Mouse (Mus musculus) kidney, embryonic 14.5 days (tissue): ENCODE results near the gene Pbp2. TPM values are rescaled to one million over a fixed set of nuclear protein-coding genes. Genes with fewer than 3 reads are reported as not detected.

ENCODE experiments used
- ATAC-seq: fragments of 200-750 bp; cut with Nextera tagmentation; 2 replicates; pipeline ENCODE4 v1.8.0; 2017; ENCODE audit warnings: moderate number of reproducible peaks, mild to moderate bottlenecking, moderate TSS enrichment, moderate library complexity; ENCODE audit not compliant: low FRiP score, low TSS enrichment
- H3K27ac ChIP-seq: fragments of 300-500 bp; sonication (generic); 2 replicates; pipeline ENCODE4 v1.5.1; 2014; ENCODE audit warnings: low read depth, mild to moderate bottlenecking, low read length, moderate library complexity, mixed read lengths
- H3K27me3 ChIP-seq: fragments of 300-500 bp; sonication (generic); 2 replicates; pipeline ENCODE4 v1.6.1; 2014; ENCODE audit warnings: mild to moderate bottlenecking, low read length; ENCODE audit not compliant: control insufficient read depth, insufficient read depth
- H3K36me3 ChIP-seq: fragments of 300-500 bp; sonication (generic); 2 replicates; pipeline ENCODE4 v1.6.1; 2014; ENCODE audit warnings: low read length, mixed read lengths; ENCODE audit not compliant: control insufficient read depth, insufficient read depth
- H3K4me1 ChIP-seq: fragments of 300-500 bp; sonication (generic); 2 replicates; pipeline ENCODE4 v1.6.1; 2014; ENCODE audit warnings: low read length, mixed read lengths; ENCODE audit not compliant: control insufficient read depth, insufficient read depth
- H3K4me2 ChIP-seq: fragments of 300-500 bp; sonication (generic); replicated peaks from 2 replicates; pipeline ENCODE4 v1.6.1; 2014; ENCODE audit warnings: low read depth, mild to moderate bottlenecking, low read length
- H3K4me3 ChIP-seq: fragments of 300-500 bp; sonication (generic); 2 replicates; pipeline ENCODE4 v1.5.1; 2014; ENCODE audit warnings: mild to moderate bottlenecking, low read length
- H3K9ac ChIP-seq: fragments of 300-500 bp; sonication (generic); 2 replicates; pipeline ENCODE4 v1.6.1; 2014; ENCODE audit warnings: low read depth, mild to moderate bottlenecking, low read length, moderate library complexity
- H3K9me3 ChIP-seq: fragments of 300-500 bp; sonication (generic); 2 replicates; pipeline ENCODE4 v1.6.1; 2016; ENCODE audit warnings: low read length; ENCODE audit not compliant: control insufficient read depth
- WGBS: fragments of 180-500 bp; shearing (Covaris S2); extraction: QIAGEN DNeasy Blood & Tissue Kit; methylation state at CpG from one replicate; pipeline ENCODE4 v1.1.7; 2014; 5-methylcytosine and 5-hydroxymethylcytosine counted together
- polyA plus RNA-seq: library from polyadenylated mRNA; unstranded; fragments of >200 nt; fragmentation: Nextera tagmentation; extraction: Ambion mirVana; gene quantifications from 2 replicates; pipeline ENCODE4 v1.2.1, GENCODE M21; 2014

The Pbp2 gene
- polyA plus RNA-seq, 1 experiment from 2014 or later = 0.50 TPM

- Histone ChIP-seq H3K9ac (no peak overlapping the region), H3K4me1 (peaks cover 9% of the 10 kb centered on the region; the same call in 1 of the 2 replicates), H3K27ac (no peak overlapping the region), H3K9me3 (no peaks in the 10 kb centered on the region), H3K4me3 (no peak overlapping the region), H3K27me3 (no peaks in the 10 kb centered on the region), H3K4me2 (no peak overlapping the region), H3K36me3 (no peaks in the 10 kb centered on the region)
- ATAC-seq = no peak
- 73% methylated on average over 2 of the region's 2 CpGs for WGBS
These were observed 38.4 kb downstream of the Pbp2 start for GRCm38 (mm10) chr6:135271761-135272160.

- H3K27me3 ChIP-seq = no peaks in the 10 kb centered on the region
- H3K27ac ChIP-seq = no peak overlapping the region
These were observed 40.6 kb downstream of the Pbp2 start for GRCm38 (mm10) chr6:135269626-135270025.

GRCm38 (mm10) chr6:135268392-135268791 is 41.8 kb downstream of the Pbp2 start:
- H3K9ac ChIP-seq = no peak overlapping the region
- no peak overlapping the region for H3K4me3 ChIP-seq

More at GRCm38 (mm10) chr6:135269626-135270025, 40.6 kb downstream of the Pbp2 start:
- Histone ChIP-seq H3K4me2 (no peak overlapping the region), H3K4me3 (no peak overlapping the region), H3K36me3 (no peaks in the 10 kb centered on the region), H3K9ac (no peak overlapping the region), H3K4me1 (peaks cover 9% of the 10 kb centered on the region; the same call in 1 of the 2 replicates), H3K9me3 (no peaks in the 10 kb centered on the region)
- ATAC-seq = no peak
- WGBS = 33% methylated on average over 6 of the region's 6 CpGs

GRCm38 (mm10) chr6:135267221-135267620 is 43.0 kb downstream of the Pbp2 start:
- Histone ChIP-seq H3K27ac (no peak overlapping the region), H3K4me3 (no peak overlapping the region), H3K9me3 (no peaks in the 10 kb centered on the region), H3K4me2 (no peak overlapping the region), H3K4me1 (peaks cover 8% of the 10 kb centered on the region; the same call in 1 of the 2 replicates), H3K36me3 (no peaks in the 10 kb centered on the region), H3K27me3 (no peaks in the 10 kb centered on the region), H3K9ac (no peak overlapping the region)
- WGBS = 78% methylated on average over 3 of the region's 3 CpGs
- ATAC-seq = no peak

More at GRCm38 (mm10) chr6:135268392-135268791, 41.8 kb downstream of the Pbp2 start:
- peaks cover 9% of the 10 kb centered on the region; the same call in 1 of the 2 replicates for H3K4me1 ChIP-seq
- no peak for ATAC-seq
- no peaks in the 10 kb centered on the region for H3K36me3 ChIP-seq
- H3K27me3 ChIP-seq = no peaks in the 10 kb centered on the region
- no peak overlapping the region for H3K4me2 ChIP-seq
- no peak overlapping the region for H3K27ac ChIP-seq
- no peaks in the 10 kb centered on the region for H3K9me3 ChIP-seq

DNA sequence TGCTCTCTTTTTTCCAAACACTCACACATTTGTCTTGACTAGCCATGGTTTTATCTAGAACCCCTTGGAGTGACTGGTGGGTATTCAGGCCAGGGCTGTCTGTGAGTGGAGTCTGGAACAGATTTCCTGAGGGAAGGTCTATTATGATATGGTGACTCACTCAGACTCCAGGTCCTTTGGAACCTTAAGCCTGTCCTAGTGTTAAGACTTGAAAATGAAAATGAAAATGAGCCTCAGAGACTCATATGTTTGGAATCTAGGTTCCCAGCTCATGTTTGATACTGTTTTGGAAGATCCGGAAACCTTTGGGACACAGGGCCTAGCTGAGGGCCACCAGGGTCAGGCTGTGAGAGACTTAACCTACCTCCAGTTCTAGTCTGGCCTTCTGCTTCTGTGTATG is 44.1 kb downstream of the Pbp2 start:
- H3K4me1 ChIP-seq = 0 out of 2 replicates have a peak, but pooled peaks cover 4% of the 10 kb centered on the region
- no peak for ATAC-seq
- H3K27ac ChIP-seq = no peak overlapping the region
- no peak overlapping the region for H3K9ac ChIP-seq
- WGBS = 100% methylated on average over 1 of the region's 1 CpGs
- no peaks in the 10 kb centered on the region for H3K27me3 ChIP-seq
- no peak overlapping the region for H3K4me2 ChIP-seq
- H3K36me3 ChIP-seq = no peaks in the 10 kb centered on the region
- no peaks in the 10 kb centered on the region for H3K9me3 ChIP-seq
- no peak overlapping the region for H3K4me3 ChIP-seq

GRCm38 (mm10) chr6:135264136-135264535 is 46.1 kb downstream of the Pbp2 start:
- no peak overlapping the region for H3K27ac ChIP-seq
- no peaks in the 10 kb centered on the region for H3K36me3 ChIP-seq
- 94% methylated on average over 6 of the region's 6 CpGs for WGBS
- H3K4me3 ChIP-seq = no peak overlapping the region
- no peak overlapping the region for H3K9ac ChIP-seq
- H3K4me2 ChIP-seq = no peak overlapping the region
- no peak for ATAC-seq
- H3K27me3 ChIP-seq = no peaks in the 10 kb centered on the region
- no peaks in the 10 kb centered on the region for H3K4me1 ChIP-seq
- no peaks in the 10 kb centered on the region; the same call in 1 of the 2 replicates for H3K9me3 ChIP-seq

GRCm38 (mm10) chr6:135262565-135262964 is 47.6 kb downstream of the Pbp2 start:
- Histone ChIP-seq H3K4me3 (no peak overlapping the region), H3K4me1 (no peaks in the 10 kb centered on the region), H3K27me3 (no peaks in the 10 kb centered on the region), H3K4me2 (no peak overlapping the region), H3K9me3 (no peaks in the 10 kb centered on the region; the same call in 1 of the 2 replicates), H3K27ac (no peak overlapping the region), H3K9ac (no peak overlapping the region), H3K36me3 (no peaks in the 10 kb centered on the region)
- WGBS = 65% methylated on average over 2 of the region's 2 CpGs
- no peak for ATAC-seq

- Histone ChIP-seq H3K4me2 (no peak overlapping the region), H3K9me3 (peaks cover 3% of the 10 kb centered on the region; the same call in 1 of the 2 replicates), H3K27me3 (no peaks in the 10 kb centered on the region), H3K4me1 (no peaks in the 10 kb centered on the region), H3K36me3 (no peaks in the 10 kb centered on the region), H3K27ac (no peak overlapping the region), H3K9ac (no peak overlapping the region), H3K4me3 (no peak overlapping the region)
- WGBS = 89% methylated on average over 9 of the region's 9 CpGs
- ATAC-seq = no peak
These were observed 49.1 kb downstream of the Pbp2 start for GRCm38 (mm10) chr6:135261124-135261523.

- no peaks in the 10 kb centered on the region for H3K27me3 ChIP-seq
- no peak overlapping the region for H3K4me2 ChIP-seq
- H3K36me3 ChIP-seq = no peaks in the 10 kb centered on the region
- no peak overlapping the region for H3K9ac ChIP-seq
- peaks cover 3% of the 10 kb centered on the region; the same call in 1 of the 2 replicates for H3K9me3 ChIP-seq
- 89% methylated on average over 6 of the region's 6 CpGs for WGBS
- no peak for ATAC-seq
- H3K4me1 ChIP-seq = no peaks in the 10 kb centered on the region
- H3K4me3 ChIP-seq = no peak overlapping the region
- no peak overlapping the region for H3K27ac ChIP-seq
These were observed 49.8 kb downstream of the Pbp2 start for GRCm38 (mm10) chr6:135260435-135260834.
